Mouse (Mus musculus) limb, embryonic 10.5 days (tissue): ENCODE measurements around the gene Snrpd2. TPM values are rescaled to one million over a fixed set of nuclear protein-coding genes. Genes with fewer than 3 reads are reported as not detected.

Experiments used
- DNase-seq: peaks from one replicate; pipeline ENCODE4 v3.0.0-alpha.2; 2017; ENCODE audit warnings: low spot score
- H3K27ac ChIP-seq: fragments of 300-500 bp; sonication (generic); 2 replicates; pipeline ENCODE4 v1.5.1; 2016; ENCODE audit warnings: mild to moderate bottlenecking
- H3K27me3 ChIP-seq: fragments of 300-500 bp; sonication (generic); 2 replicates; pipeline ENCODE4 v1.6.1; 2016; ENCODE audit warnings: low read depth, mild to moderate bottlenecking; ENCODE audit not compliant: poor library complexity, severe bottlenecking
- H3K36me3 ChIP-seq: fragments of 300-500 bp; sonication (generic); 2 replicates; pipeline ENCODE4 v1.6.1; 2016; ENCODE audit warnings: mild to moderate bottlenecking, moderate library complexity
- H3K4me1 ChIP-seq: fragments of 300-500 bp; sonication (generic); 2 replicates; pipeline ENCODE4 v1.6.1; 2016
- H3K4me3 ChIP-seq: fragments of 300-500 bp; sonication (generic); 2 replicates; pipeline ENCODE4 v1.5.1; 2016; ENCODE audit warnings: mild to moderate bottlenecking, moderate library complexity
- H3K9me3 ChIP-seq: fragments of 300-500 bp; sonication (generic); replicated peaks from 2 replicates; pipeline ENCODE4 v1.6.1; 2016; ENCODE audit warnings: mild to moderate bottlenecking
- WGBS: fragments of 180-500 bp; shearing (Covaris S2); methylation state at CpG from one replicate; pipeline ENCODE4 v1.1.7; 2016; 5-methylcytosine and 5-hydroxymethylcytosine counted together
- microRNA counts: library from miRNA; unstranded; fragments of <30 nt; microRNA quantifications from one replicate; lab custom pipeline; 2017
- microRNA-seq: library from miRNA; unstranded; fragments of <30 nt; microRNA quantifications from one replicate; pipeline ENCODE4, GENCODE M21; 2017
- polyA plus RNA-seq: library from polyadenylated mRNA; unstranded; fragments of >200 nt; fragmentation: Nextera tagmentation; extraction: Ambion mirVana; gene quantifications from 2 replicates; pipeline ENCODE4 v1.2.1, GENCODE M21; 2016

The Snrpd2 gene
- polyA plus RNA-seq, 1 experiment from 2014 or later = 176 TPM

DNA sequence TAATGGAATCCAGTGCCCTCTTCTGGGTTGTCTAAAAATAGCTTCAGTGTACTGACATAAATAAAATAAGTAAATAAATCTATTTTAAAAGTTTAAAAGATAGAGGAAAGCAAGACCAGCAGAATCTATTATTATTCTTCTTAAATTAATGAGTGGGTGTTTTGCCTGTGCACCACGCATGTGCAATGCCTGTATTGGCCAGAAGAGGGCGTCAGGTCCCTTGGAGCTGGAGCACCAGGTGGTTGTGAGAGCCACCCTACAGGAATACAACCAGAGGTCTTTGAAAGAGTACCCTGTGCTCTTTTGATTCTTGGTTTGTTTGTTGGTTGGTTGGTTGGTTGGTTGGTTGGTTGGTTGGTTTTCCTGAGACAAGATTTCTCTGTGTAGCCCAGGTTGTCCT, 48.5 kb downstream of the Snrpd2 start:
- Histone ChIP-seq H3K36me3 (peaks cover 81% of the 10 kb centered on the region), H3K4me3 (no peak overlapping the region), H3K27me3 (no peaks in the 10 kb centered on the region), H3K4me1 (no peaks in the 10 kb centered on the region), H3K9me3 (no peaks in the 10 kb centered on the region), H3K27ac (no peak overlapping the region)
- no peak for DNase-seq
- 31% methylated on average over 2 of the region's 2 CpGs for WGBS

DNA sequence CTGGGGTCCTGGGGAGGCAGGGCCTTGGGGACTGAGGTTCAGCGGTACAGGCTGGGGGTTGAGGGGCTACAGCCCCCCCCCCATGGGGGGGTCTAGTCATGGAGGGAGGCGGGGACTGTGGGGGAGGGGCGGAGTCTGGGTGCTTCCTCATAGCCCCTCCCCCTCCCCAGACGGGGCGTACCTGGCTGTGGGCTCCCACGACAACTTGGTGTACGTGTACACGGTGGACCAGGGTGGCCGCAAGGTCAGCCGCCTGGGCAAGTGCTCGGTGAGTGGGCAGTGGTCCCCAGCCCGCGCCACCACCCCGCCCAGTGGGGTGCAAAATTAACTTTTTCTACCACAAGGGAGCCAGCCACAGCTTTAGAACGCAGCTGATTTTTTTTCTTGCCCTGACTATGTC, 52.1 kb downstream of the Snrpd2 start:
- no peak overlapping the region for H3K27ac ChIP-seq
- WGBS = 65% methylated on average over 14 of the region's 15 CpGs
- no peaks in the 10 kb centered on the region for H3K4me1 ChIP-seq
- no peaks in the 10 kb centered on the region for H3K27me3 ChIP-seq
- peaks cover 77% of the 10 kb centered on the region for H3K36me3 ChIP-seq
- H3K9me3 ChIP-seq = no peaks in the 10 kb centered on the region
- no peak for DNase-seq
- no peak overlapping the region for H3K4me3 ChIP-seq

DNA sequence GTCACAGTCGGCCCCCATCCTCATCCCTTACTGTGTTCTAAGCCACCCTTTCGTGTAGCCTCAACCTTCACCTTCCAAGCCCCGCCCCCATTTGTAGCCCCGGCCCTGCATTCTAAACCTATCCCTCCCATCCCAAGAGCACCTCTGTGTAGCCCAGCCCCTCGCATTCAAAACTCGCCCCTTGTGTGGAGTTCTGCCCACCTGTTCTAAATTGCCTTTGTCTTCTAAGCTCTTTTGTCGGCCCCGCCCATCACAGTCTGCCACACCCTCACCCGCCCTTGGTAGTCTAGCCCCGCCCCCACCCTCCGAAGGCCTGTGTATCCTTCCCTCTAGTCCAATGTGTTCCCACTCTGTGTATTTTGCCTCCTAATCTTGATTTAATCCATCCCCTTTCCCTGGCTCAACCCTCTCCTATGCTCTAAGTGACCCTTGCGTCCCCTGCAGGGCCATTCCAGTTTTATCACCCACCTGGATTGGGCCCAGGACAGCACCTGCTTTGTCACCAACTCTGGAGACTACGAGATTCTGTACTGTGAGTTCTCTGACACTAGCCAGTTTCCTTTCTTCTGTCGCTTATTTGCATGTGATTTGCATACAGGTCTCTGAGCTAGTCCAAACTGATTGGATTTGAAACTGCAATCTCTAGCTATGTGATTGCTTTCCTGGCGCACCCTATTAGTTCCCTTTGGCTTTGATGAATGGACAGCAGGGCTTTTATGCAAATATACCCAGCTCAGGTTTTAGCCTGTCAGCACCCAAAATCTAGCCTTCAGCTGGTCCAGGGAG, 52.7 kb downstream of the Snrpd2 start:
- no peak overlapping the region for H3K27ac ChIP-seq
- DNase-seq = no peak
- H3K4me3 ChIP-seq = no peak overlapping the region
- H3K27me3 ChIP-seq = no peaks in the 10 kb centered on the region
- no peaks in the 10 kb centered on the region for H3K4me1 ChIP-seq
- H3K36me3 ChIP-seq = peaks cover 71% of the 10 kb centered on the region
- WGBS = 58% methylated on average over 15 of the region's 15 CpGs
- no peaks in the 10 kb centered on the region for H3K9me3 ChIP-seq

MicroRNAs encoded within 50 kb of the gene (microRNA counts, 519-probe panel; counts per million panel counts)
- 684 counts per million, percentile 72 among the panel's probes with 10 or more counts for microRNA mmu-miR-330 (lab: Ali Mortazavi, UCI)

Small RNA genes lying within 50 kb of the gene (microRNA-seq; reads per million reads assigned to microRNA genes)
- 256 reads per million, percentile 60 among the genes with 10 or more reads in this experiment for gene Mir330

Other genes starting within 250 kb of the Snrpd2 start
- gene Ccdc61, start 239.3 kb upstream of the Snrpd2 start, polyA plus RNA-seq = 34.1 and 37.6 TPM in 2 replicates
- 0.23 and 0.28 TPM in 2 replicates for gene Nova2, start 223.8 kb upstream of the Snrpd2 start, polyA plus RNA-seq
- not detected in 2 replicates for gene Nanos2, start 162.3 kb upstream of the Snrpd2 start, polyA plus RNA-seq
- 3.4 and 4.0 TPM in 2 replicates for gene Mypop, start 158.5 kb upstream of the Snrpd2 start, polyA plus RNA-seq
- 30.8 and 34.4 TPM in 2 replicates for gene Irf2bp1, start 145.7 kb upstream of the Snrpd2 start, polyA plus RNA-seq
- gene Foxa3, start 126.2 kb upstream of the Snrpd2 start, polyA plus RNA-seq = not detected in 2 replicates
- gene Sympk, start 125.3 kb upstream of the Snrpd2 start, polyA plus RNA-seq = 50.4 and 54.6 TPM in 2 replicates
- not detected in 2 replicates for gene Rsph6a, start 95.0 kb upstream of the Snrpd2 start, polyA plus RNA-seq
- gene Dmwd, start 73.5 kb upstream of the Snrpd2 start, polyA plus RNA-seq = 20.0 and 21.4 TPM in 2 replicates
- 7.2 and 8.7 TPM in 2 replicates for gene Dmpk, start 65.9 kb upstream of the Snrpd2 start, polyA plus RNA-seq
- gene Six5, start 55.1 kb upstream of the Snrpd2 start, polyA plus RNA-seq = 5.7 and 7.5 TPM in 2 replicates
- 1.1 and 2.2 TPM in 2 replicates for gene Gm4969, start 31.4 kb upstream of the Snrpd2 start, polyA plus RNA-seq
- 15.2 and 19.6 TPM in 2 replicates for gene Fbxo46, start 29.9 kb upstream of the Snrpd2 start, polyA plus RNA-seq
- gene Qpctl, start 431 bp upstream of the Snrpd2 start, polyA plus RNA-seq = 12.5 and 14.4 TPM in 2 replicates
- 0.06 and 0.09 TPM in 2 replicates for gene Gipr, start 16.4 kb downstream of the Snrpd2 start, polyA plus RNA-seq
- 3.2 and 6.4 TPM in 2 replicates for gene Eml2, start 26.7 kb downstream of the Snrpd2 start, polyA plus RNA-seq
- gene Gpr4, start 62.8 kb downstream of the Snrpd2 start, polyA plus RNA-seq = 6.5 and 8.5 TPM in 2 replicates
- gene Opa3, start 78.6 kb downstream of the Snrpd2 start, polyA plus RNA-seq = 45.7 and 48.7 TPM in 2 replicates
- gene Vasp, start 122.1 kb downstream of the Snrpd2 start, polyA plus RNA-seq = 68.1 and 75.7 TPM in 2 replicates
- gene Ppm1n, start 130.3 kb downstream of the Snrpd2 start, polyA plus RNA-seq = 0.16 and 0.39 TPM in 2 replicates
- gene Rtn2, start 132.9 kb downstream of the Snrpd2 start, polyA plus RNA-seq = 5.5 and 5.6 TPM in 2 replicates
- gene Fosb, start 160.3 kb downstream of the Snrpd2 start, polyA plus RNA-seq = 0.04 and 0.11 TPM in 2 replicates
- 97.8 and 101 TPM in 2 replicates for gene Ercc1, start 195.1 kb downstream of the Snrpd2 start, polyA plus RNA-seq
- gene Cd3eap, start 209.8 kb downstream of the Snrpd2 start, polyA plus RNA-seq = 28.3 and 31.4 TPM in 2 replicates
- 6.5 and 7.0 TPM in 2 replicates for gene Ppp1r13l, start 210.0 kb downstream of the Snrpd2 start, polyA plus RNA-seq
- gene Ercc2, start 232.3 kb downstream of the Snrpd2 start, polyA plus RNA-seq = 25.6 and 26.6 TPM in 2 replicates